Mouse (Mus musculus) adrenal gland, adult 8-10 months (tissue): ENCODE measurements around the gene Rab30. TPM values are rescaled to one million over a fixed set of nuclear protein-coding genes. Genes with fewer than 3 reads are reported as not detected.
"Not testable (repeated sequence)": the region's sequence is repeated elsewhere in the genome, so short reads cannot be mapped to it uniquely, and the experiment has no call there.

Source experiments
- DNase-seq: peaks from one replicate; pipeline ENCODE4 v3.0.0; 2022
- total RNA-seq, 4 experiments: library from RNA; stranded (reverse); gene quantifications; 2 replicates each; pipeline ENCODE4 v1.2.4; 2022

Gene Rab30
- total RNA-seq, result 1 to 10 TPM; 4.6 to 8.5 (median 6.4) TPM

- DNase-seq, result peak; percentile 97
Observed at GRCm38 (mm10) chr7:92741152-92741860, at the start of gene Rab30. TSS of gene Rab30 (plus strand) at chr7:92741603.

GRCm38 (mm10) chr7:92696395-92696794, 45.0 kb upstream of the Rab30 start:
- no peak for DNase-seq

- peak; percentile 28 for DNase-seq
Observed at GRCm38 (mm10) chr7:92698770-92699169, 42.6 kb upstream of the Rab30 start.

GRCm38 (mm10) chr7:92703661-92704060, 37.7 kb upstream of the Rab30 start:
- peak; percentile 49 for DNase-seq

GRCm38 (mm10) chr7:92705534-92705933, 35.9 kb upstream of the Rab30 start:
- DNase-seq, result no peak

GRCm38 (mm10) chr7:92706711-92707110, 34.7 kb upstream of the Rab30 start:
- no peak for DNase-seq

- DNase-seq, result no peak
Observed at GRCm38 (mm10) chr7:92709573-92709972, 31.8 kb upstream of the Rab30 start.

GRCm38 (mm10) chr7:92711593-92711992, 29.8 kb upstream of the Rab30 start:
- DNase-seq, result no peak

GRCm38 (mm10) chr7:92715055-92715454, 26.3 kb upstream of the Rab30 start:
- no peak for DNase-seq

GRCm38 (mm10) chr7:92720156-92720905, 21.1 kb upstream of the Rab30 start:
- no peak for DNase-seq

- no peak for DNase-seq
Observed at GRCm38 (mm10) chr7:92723750-92724149, 17.7 kb upstream of the Rab30 start.

GRCm38 (mm10) chr7:92724261-92724660, 17.1 kb upstream of the Rab30 start:
- no peak for DNase-seq

GRCm38 (mm10) chr7:92729583-92729982, 11.8 kb upstream of the Rab30 start:
- DNase-seq, result not testable (repeated sequence)

- DNase-seq, result no peak
Observed at GRCm38 (mm10) chr7:92730465-92730864, 10.9 kb upstream of the Rab30 start.

- DNase-seq, result no peak
Observed at GRCm38 (mm10) chr7:92730959-92731358, 10.4 kb upstream of the Rab30 start.

- DNase-seq, result no peak
Observed at GRCm38 (mm10) chr7:92732136-92732535, 9.3 kb upstream of the Rab30 start.

GRCm38 (mm10) chr7:92737560-92737959, 3.8 kb upstream of the Rab30 start:
- DNase-seq, result no peak

- no peak for DNase-seq
Observed at GRCm38 (mm10) chr7:92739956-92740355, 1.4 kb upstream of the Rab30 start.

GRCm38 (mm10) chr7:92740411-92741115, 840 bp upstream of the Rab30 start:
- no peak for DNase-seq

- DNase-seq, result peak; percentile 38
Observed at GRCm38 (mm10) chr7:92741861-92742249, 452 bp downstream of the Rab30 start.

GRCm38 (mm10) chr7:92742341-92742741, 938 bp downstream of the Rab30 start:
- no peak for DNase-seq

- DNase-seq, result no peak
Observed at GRCm38 (mm10) chr7:92742774-92743173, 1.4 kb downstream of the Rab30 start.

GRCm38 (mm10) chr7:92743325-92743724, 1.9 kb downstream of the Rab30 start:
- no peak for DNase-seq
